Mouse (Mus musculus) heart, postnatal 14 days (tissue): ENCODE measurements around the gene Gatad2a. TPM values are rescaled to one million over a fixed set of nuclear protein-coding genes. Genes with fewer than 3 reads are reported as not detected.

Experiments used
- DNase-seq, 2 experiments: peaks; one replicate each; pipeline ENCODE4 v3.0.0; 2021 to 2022
- intact Hi-C: fragments of 180-260 bp; cut with DNase I; formaldehyde crosslinking; loops from one replicate; pipeline ENCODE4 v1.15.1; 2025
- total RNA-seq, 2 experiments: library from RNA; stranded (reverse); gene quantifications; 2 replicates each; pipeline ENCODE4 v1.2.3; 2021

Gatad2a gene
- total RNA-seq, 2 experiments from 2014 or later, result 41.7 to 41.9 TPM

GRCm38 (mm10) chr8:69906260-69906659, 89.9 kb downstream of the Gatad2a start:
- no peak for DNase-seq
- intact Hi-C loops, result no loop called here

- no peak for DNase-seq
- intact Hi-C loops, result no loop called here
Measured at GRCm38 (mm10) chr8:69904096-69904495, 92.1 kb downstream of the Gatad2a start.

GRCm38 (mm10) chr8:69903063-69903542, 93.1 kb downstream of the Gatad2a start:
- peak; percentile 98 to 99 for DNase-seq
- intact Hi-C loops, result no loop called here

GRCm38 (mm10) chr8:69902163-69903062, 93.8 kb downstream of the Gatad2a start, which contains the start of the genes Tssk6, Ndufa13 and Yjefn3:
Gene Tssk6 (plus strand): TSS chr8:69902184.
Gene Ndufa13 (minus strand): TSS chr8:69902558.
Gene Yjefn3 (minus strand): TSS chr8:69902712.
- DNase-seq, result peak; percentile 39 to 40

GRCm38 (mm10) chr8:69901484-69902162, 94.6 kb downstream of the Gatad2a start:
- intact Hi-C loops, result no loop called here
- DNase-seq, result peak; percentile 97 to 99

More at GRCm38 (mm10) chr8:69902163-69903062, 93.8 kb downstream of the Gatad2a start, which contains the start of the genes Tssk6, Ndufa13 and Yjefn3:
- intact Hi-C loops, result no loop called here

- intact Hi-C loops, result no loop called here
Measured at GRCm38 (mm10) chr8:69900895-69901451, 95.2 kb downstream of the Gatad2a start.

GRCm38 (mm10) chr8:69899876-69900275, 96.3 kb downstream of the Gatad2a start:
- intact Hi-C loops, result loop anchor here (10.0 kb wide), 1 partner anchor 275 kb away; the partner anchor contains the start of gene Zfp868
- no peak for DNase-seq

More at GRCm38 (mm10) chr8:69900895-69901451, 95.2 kb downstream of the Gatad2a start:
- no peak for DNase-seq

GRCm38 (mm10) chr8:69897857-69898256, 98.3 kb downstream of the Gatad2a start:
- intact Hi-C loops, result loop anchor here (10.0 kb wide), 1 partner anchor 273 kb away; the partner anchor contains the start of gene Zfp868
- no peak for DNase-seq

GRCm38 (mm10) chr8:69895772-69896451, 100.3 kb downstream of the Gatad2a start:
- no peak for DNase-seq
- intact Hi-C loops, result loop anchor here (10.0 kb wide), 1 partner anchor 271 kb away; the partner anchor contains the start of gene Zfp868

- no peak for DNase-seq
- intact Hi-C loops, result loop anchor here (10.0 kb wide), 1 partner anchor 270 kb away; the partner anchor contains the start of gene Zfp868
Measured at GRCm38 (mm10) chr8:69894836-69895332, 101.3 kb downstream of the Gatad2a start.

- intact Hi-C loops, result loop anchor here (10.0 kb wide), 1 partner anchor 269 kb away; the partner anchor contains the start of gene Zfp868
- peak; percentile 41 to 76 for DNase-seq
Measured at GRCm38 (mm10) chr8:69893863-69894262, 102.3 kb downstream of the Gatad2a start.

- intact Hi-C loops, result loop anchor here (10.0 kb wide), 1 partner anchor 266 kb away; the partner anchor contains the start of gene Zfp868
- DNase-seq, result peak in 1 of 2 experiments; percentile 62
Measured at GRCm38 (mm10) chr8:69890813-69891241, 105.4 kb downstream of the Gatad2a start.

- DNase-seq, result no peak
- intact Hi-C loops, result loop anchor here (2.0 kb wide), 1 partner anchor 14 kb away; no protein-coding TSS in a partner anchor
Measured at GRCm38 (mm10) chr8:69888902-69889301, 107.3 kb downstream of the Gatad2a start.

GRCm38 (mm10) chr8:69888244-69888866, 107.8 kb downstream of the Gatad2a start:
- intact Hi-C loops, result loop anchor here (2.0 kb wide), 1 partner anchor 14 kb away; no protein-coding TSS in a partner anchor
- peak in 1 of 2 experiments; percentile 39 for DNase-seq

GRCm38 (mm10) chr8:69887289-69888243, 108.6 kb downstream of the Gatad2a start, which contains the start of gene Cilp2:
Gene Cilp2 (minus strand): TSS chr8:69887687.
- DNase-seq, result peak; percentile 45
- intact Hi-C loops, result loop anchor here (2.0 kb wide), 1 partner anchor 13 kb away; no protein-coding TSS in a partner anchor

GRCm38 (mm10) chr8:69884141-69884540, 112.0 kb downstream of the Gatad2a start:
- no peak for DNase-seq
- intact Hi-C loops, result no loop called here
